Mouse (Mus musculus): ENCODE measurements at regions not wholly inside any gene's neighbourhood (a gene's known extent, or its start where the extent isn't known, plus 50 kb on each side); places are given as distances from the start of the nearest gene placed in this dataset.

- Histone ChIP-seq H3K4me1 (ENCODE audit: control insufficient read depth in 1 of 2, insufficient read depth in 2 of 2, low read length in 2 of 2) (no peaks in the 10 kb centered on the region), H3K4me3 (ENCODE audit: control insufficient read depth in 1 of 2, insufficient read depth in 1 of 2, low read depth in 2 of 2, low read length in 2 of 2) (no peak overlapping the region), H3K27me3 (ENCODE audit: control insufficient read depth in 1 of 2, insufficient read depth in 2 of 2, low read length in 2 of 2) (peaks cover 0 to 1% of the 10 kb centered on the region in 2 experiments; a peak in 2 of 4 replicates), H3K9ac (ENCODE audit: control insufficient read depth, low read depth, low read length, poor library complexity, severe bottlenecking) (no peak overlapping the region), H3K79me2 (ENCODE audit: control insufficient read depth, insufficient read depth, low read length, poor library complexity) (no peaks in the 10 kb centered on the region), H3K36me3 (ENCODE audit: control insufficient read depth in 1 of 2, insufficient read depth in 2 of 2, low read length in 2 of 2) (no peaks in the 10 kb centered on the region), H3K27ac (ENCODE audit: control insufficient read depth, low read depth, low read length) (no peak overlapping the region), H3K9me3 (replicated peaks; ENCODE audit: insufficient read depth, low read length) (no peaks in the 10 kb centered on the region)
- TF ChIP-seq POLR2AphosphoS5 (IDR thresholded peaks at IDR 0.05; ENCODE audit: borderline replicate concordance, low read depth, low read length) (no peak), ZC3H11A (IDR thresholded peaks at IDR 0.05; ENCODE audit: low read depth, low read length) (no peak), UBTF (IDR thresholded peaks at IDR 0.05; ENCODE audit: borderline replicate concordance, insufficient read depth, low read depth, low read length) (no peak), TAL1 (IDR thresholded peaks at IDR 0.05; ENCODE audit: low read length) (no peak), E2F4 (IDR thresholded peaks at IDR 0.05; ENCODE audit: borderline replicate concordance, low read depth, low read length) (no peak), ELF1 (IDR thresholded peaks at IDR 0.05; ENCODE audit: low read depth, low read length) (no peak), USF1 (IDR thresholded peaks at IDR 0.05; ENCODE audit: low read depth, low read length) (no peak), HCFC1 (IDR thresholded peaks at IDR 0.05; ENCODE audit: low read depth, low read length) (no peak), RAD21 (IDR thresholded peaks at IDR 0.05; ENCODE audit: low read depth, low read length) (no peak), JUND (IDR thresholded peaks at IDR 0.05; ENCODE audit: low read depth, low read length) (no peak), ZKSCAN1 (IDR thresholded peaks at IDR 0.05; ENCODE audit: low read depth, low read length) (no peak), EP300 (IDR thresholded peaks at IDR 0.05; ENCODE audit: low read depth in 1 of 2, low read length in 2 of 2) (no peak), GATA1 (IDR thresholded peaks at IDR 0.05; ENCODE audit: low read depth, low read length) (no peak)
- no peak for DNase-seq (ENCODE audit: low read depth, low spot score)
Measured at GRCm38 (mm10) chr14:62051923-62052322, 240.5 kb upstream of the Rnaseh2b start.

- no peaks in the 10 kb centered on the region for H3K4me1 ChIP-seq (ENCODE audit: control insufficient read depth in 1 of 2, insufficient read depth in 2 of 2, low read length in 2 of 2)
- TF ChIP-seq CTCF (IDR thresholded peaks at IDR 0.05 in 2 of 3, conservative IDR thresholded peaks at IDR 0.05 in 1 of 3; ENCODE audit: control insufficient read depth in 1 of 3, insufficient read depth in 1 of 3, low read depth in 2 of 3, low read length in 3 of 3, poor library complexity in 1 of 3, severe bottlenecking in 1 of 3) (no peak), SIN3A (IDR thresholded peaks at IDR 0.05; ENCODE audit: low read length) (no peak), CHD2 (IDR thresholded peaks at IDR 0.05; ENCODE audit: low read length) (no peak), ETS1 (IDR thresholded peaks at IDR 0.05; ENCODE audit: low read depth, low read length) (no peak), MYC (IDR thresholded peaks at IDR 0.05; ENCODE audit: low read depth, low read length) (no peak), TAL1 (IDR thresholded peaks at IDR 0.05; ENCODE audit: low read length) (no peak), POLR2AphosphoS2 (IDR thresholded peaks at IDR 0.05; ENCODE audit: low read length) (no peak), GATA1 (IDR thresholded peaks at IDR 0.05; ENCODE audit: low read depth, low read length) (no peak), NRF1 (IDR thresholded peaks at IDR 0.05; ENCODE audit: insufficient read depth, low read depth, low read length, poor library complexity, severe bottlenecking) (no peak), UBTF (IDR thresholded peaks at IDR 0.05; ENCODE audit: borderline replicate concordance, insufficient read depth, low read depth, low read length) (no peak), POLR2AphosphoS5 (IDR thresholded peaks at IDR 0.05; ENCODE audit: borderline replicate concordance, low read depth, low read length) (no peak), GABPA (IDR thresholded peaks at IDR 0.05; ENCODE audit: low read depth, low read length) (no peak), MXI1 (IDR thresholded peaks at IDR 0.05; ENCODE audit: low read depth, low read length) (no peak), ZNF384 (IDR thresholded peaks at IDR 0.05; ENCODE audit: low read depth, low read length) (no peak), RCOR1 (IDR thresholded peaks at IDR 0.05; ENCODE audit: low read depth, low read length) (no peak), ELF1 (IDR thresholded peaks at IDR 0.05; ENCODE audit: low read depth, low read length) (no peak)
- peaks cover 0 to 1% of the 10 kb centered on the region in 2 experiments; a peak in 2 of 4 replicates for H3K27me3 ChIP-seq (ENCODE audit: control insufficient read depth in 1 of 2, insufficient read depth in 2 of 2, low read length in 2 of 2)
- H3K4me3 ChIP-seq (ENCODE audit: control insufficient read depth in 1 of 2, insufficient read depth in 1 of 2, low read depth in 2 of 2, low read length in 2 of 2) = no peak overlapping the region
- no peaks in the 10 kb centered on the region for H3K9me3 ChIP-seq (replicated peaks; ENCODE audit: insufficient read depth, low read length)
- H3K9ac ChIP-seq (ENCODE audit: control insufficient read depth, low read depth, low read length, poor library complexity, severe bottlenecking) = no peak overlapping the region
- no peak overlapping the region for H3K27ac ChIP-seq (ENCODE audit: control insufficient read depth, low read depth, low read length)
- H3K36me3 ChIP-seq (ENCODE audit: control insufficient read depth in 1 of 2, insufficient read depth in 2 of 2, low read length in 2 of 2) = no peaks in the 10 kb centered on the region
- DNase-seq (ENCODE audit: low read depth, low spot score) = no peak
- no peaks in the 10 kb centered on the region for H3K79me2 ChIP-seq (ENCODE audit: control insufficient read depth, insufficient read depth, low read length, poor library complexity)
Measured at GRCm38 (mm10) chr14:62053004-62053403, 239.4 kb upstream of the Rnaseh2b start.

Measured in MEL (cell line).